Mouse (Mus musculus) embryo, embryonic 9.5 days (tissue): ENCODE data around the gene Lpgat1.

Experiments used
- DNase-seq: peaks from one replicate; pipeline ENCODE4 v3.0.0-alpha.2; 2017; ENCODE audit errors: extremely low spot score

Gene Lpgat1

DNA sequence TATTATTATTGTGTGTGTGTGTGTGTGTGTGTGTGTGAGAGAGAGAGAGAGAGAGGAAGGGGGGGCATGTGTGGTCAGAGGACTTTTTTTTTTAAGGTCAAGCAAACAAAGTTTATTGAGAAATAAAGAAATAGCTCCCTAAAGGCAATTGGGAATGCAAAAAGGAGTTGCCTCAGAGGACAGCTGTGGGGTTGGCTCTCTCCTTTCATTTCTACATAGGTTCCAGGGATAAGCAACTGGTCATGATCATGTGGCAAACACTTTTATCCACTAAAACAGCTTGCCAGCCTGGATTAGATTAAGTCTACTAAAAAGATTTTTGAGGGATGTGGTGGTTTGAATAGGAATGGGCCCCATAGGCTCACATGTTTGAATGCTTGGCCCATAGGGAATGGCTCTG is 18.8 kb downstream of the Lpgat1 start:
- DNase-seq: no peak

DNA sequence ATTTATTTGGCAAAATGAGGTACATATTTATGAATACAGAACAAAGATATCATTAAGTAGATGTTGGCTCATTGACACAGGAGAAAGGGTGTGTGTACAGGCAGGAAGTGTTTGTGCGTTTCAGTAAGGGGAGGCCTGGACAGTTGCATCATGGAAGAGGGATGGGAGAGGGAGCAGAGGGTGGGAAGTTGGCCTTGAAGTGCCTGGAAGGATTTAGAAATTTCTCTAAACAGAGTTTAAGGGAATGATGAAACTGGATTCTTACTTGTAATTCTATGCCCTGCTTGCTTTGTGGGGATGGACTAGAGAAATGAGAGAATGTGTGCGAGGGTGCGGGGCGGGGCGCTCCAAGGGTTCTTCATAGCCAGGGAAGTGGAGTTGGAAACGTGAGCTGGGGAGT is 20.2 kb downstream of the Lpgat1 start:
- no peak for DNase-seq

DNA sequence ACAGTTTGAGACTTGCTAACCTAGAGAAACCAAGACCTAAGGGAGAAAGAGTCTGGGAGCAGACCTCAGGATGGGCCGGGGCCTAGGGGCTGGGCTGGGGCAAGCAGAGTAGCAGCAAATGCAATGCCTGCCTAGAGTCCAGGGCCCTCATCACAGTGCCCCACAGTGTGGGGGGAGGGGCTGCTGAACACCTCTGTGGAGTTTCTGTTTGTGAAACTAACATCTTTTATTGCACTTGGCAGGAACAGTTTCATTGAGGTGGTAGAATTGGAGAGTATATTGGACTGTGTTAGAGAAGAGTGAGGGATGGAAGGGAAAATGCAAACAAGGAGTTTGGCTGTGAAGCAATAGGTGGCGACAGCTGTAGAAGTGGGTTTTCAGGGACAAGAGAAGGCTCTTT is 21.1 kb downstream of the Lpgat1 start:
- no peak for DNase-seq

DNA sequence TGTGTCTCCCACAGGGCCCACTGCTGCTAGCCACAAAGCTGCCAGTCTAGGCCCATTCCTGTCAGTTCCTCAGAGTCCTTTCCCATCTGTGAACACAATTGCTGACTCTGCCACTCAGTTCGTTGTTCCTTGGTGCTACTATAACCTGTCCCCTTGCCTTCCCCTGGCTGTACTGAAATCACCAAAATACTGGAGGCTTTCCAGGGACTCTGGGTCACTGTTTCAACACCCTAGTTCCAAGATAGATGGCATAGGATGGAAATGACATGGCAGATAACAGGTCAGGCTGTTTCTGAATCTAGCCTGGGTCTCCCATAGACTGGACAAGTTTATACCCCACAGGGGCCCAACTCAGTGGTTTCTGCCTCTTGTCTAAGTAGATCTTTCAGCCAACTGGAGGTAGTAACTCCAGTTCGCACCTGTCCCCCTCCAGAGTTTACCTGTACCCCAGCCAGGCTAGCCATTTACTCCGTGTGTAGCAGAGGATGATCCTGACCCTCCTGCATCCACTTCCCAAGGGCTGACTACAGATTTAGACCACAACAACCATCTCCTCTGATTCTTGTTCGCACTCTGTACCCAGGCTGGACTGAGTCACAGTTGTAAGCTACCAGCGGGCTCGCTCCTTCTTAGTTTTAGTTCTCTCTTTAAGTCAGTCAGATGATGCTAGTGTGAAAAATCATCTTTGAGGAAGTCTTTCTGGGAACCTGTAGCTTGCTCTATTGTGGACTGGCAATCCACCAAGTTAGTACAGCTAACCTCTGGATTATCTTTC is 23.1 kb downstream of the Lpgat1 start:
- no peak for DNase-seq

DNA sequence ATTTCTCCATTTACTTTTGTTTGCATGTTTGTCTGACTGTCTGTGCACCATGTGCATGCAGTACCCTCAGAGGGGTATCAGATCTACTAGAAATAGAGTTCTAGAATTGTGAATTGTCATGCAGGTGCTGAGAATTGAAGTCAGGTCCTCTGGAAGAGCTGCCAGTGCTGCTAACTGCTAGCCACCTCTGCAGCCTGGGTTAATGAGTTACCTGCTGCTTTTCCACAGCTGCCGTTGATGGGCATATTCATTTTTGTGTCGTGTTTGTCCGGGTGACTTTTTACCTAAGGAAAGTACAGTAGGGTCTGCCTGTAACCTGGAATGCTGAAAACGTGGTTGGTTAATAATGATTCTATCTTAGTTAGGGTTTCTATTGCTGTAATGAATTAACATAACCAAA is 24.0 kb downstream of the Lpgat1 start:
- DNase-seq: no peak

DNA sequence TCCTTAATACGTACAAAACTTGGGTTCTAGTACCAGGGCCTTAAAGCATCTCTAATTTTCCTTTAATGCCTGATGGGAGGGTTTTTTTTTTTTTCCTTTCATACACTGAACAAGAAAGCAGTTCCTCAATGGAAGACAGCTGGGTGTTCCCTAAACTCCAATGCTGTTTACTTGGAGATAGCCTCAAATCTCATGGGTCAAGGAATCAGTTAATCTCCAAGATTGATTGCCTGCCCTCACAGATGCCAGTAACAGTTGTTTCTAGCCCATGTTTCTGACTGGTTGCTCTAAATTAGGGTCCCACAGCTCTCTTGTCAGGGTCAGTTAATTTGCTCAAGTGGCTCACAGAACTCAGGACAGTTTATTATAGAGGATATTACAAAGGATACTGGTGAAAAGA is 30.8 kb downstream of the Lpgat1 start:
- no peak for DNase-seq

DNA sequence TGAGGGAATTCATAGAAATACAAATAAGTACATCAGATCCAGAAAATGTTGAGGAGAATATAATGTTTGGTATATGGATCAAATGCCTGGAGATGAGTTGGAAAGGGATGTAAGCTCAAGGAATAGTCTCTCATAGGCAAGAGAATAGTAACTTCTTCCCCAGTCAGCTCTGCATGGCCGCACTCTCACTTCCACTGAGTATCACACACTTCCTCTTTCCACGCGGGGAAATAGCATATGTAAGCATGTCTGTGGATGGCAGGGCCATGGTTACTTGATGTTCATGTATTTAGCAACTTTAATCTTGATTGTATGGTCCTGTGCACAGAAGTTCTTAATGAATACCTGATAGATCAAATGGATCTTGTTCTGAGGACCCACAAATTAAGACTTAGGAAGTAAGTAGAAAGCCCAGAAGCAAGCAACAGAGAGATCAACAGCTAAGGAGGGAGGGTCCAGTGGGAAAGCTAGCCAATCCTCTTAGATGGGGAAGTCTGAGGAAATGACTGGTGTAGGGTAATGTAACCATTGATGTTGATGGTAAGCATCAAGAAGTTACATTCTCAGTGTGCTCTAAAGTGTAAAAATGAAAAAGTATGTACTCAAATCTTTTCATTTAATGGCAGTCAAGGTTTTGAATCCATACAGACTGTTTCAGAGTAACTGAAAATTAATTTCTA is 39.0 kb downstream of the Lpgat1 start:
- no peak for DNase-seq

DNA sequence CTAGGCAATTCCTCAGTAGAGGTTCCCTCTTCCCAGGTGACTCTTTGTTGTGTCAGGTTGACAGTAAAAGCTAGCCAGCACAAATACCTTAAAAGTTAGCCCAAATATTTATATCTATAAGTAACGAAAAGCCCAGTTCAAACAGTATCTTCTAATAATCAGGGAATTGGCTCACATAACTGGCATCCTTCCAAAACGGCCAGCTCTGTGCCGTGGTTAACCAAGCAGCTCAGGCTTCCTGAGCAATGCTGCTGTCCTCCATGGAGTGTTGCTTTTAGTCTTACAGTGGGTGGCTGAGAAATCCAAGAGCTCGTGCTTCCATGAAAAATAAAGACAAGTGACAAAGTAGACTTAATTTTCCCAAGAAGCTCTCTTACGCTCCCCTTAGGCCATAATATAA is 56.5 kb downstream of the Lpgat1 start:
- DNase-seq: no peak

DNA sequence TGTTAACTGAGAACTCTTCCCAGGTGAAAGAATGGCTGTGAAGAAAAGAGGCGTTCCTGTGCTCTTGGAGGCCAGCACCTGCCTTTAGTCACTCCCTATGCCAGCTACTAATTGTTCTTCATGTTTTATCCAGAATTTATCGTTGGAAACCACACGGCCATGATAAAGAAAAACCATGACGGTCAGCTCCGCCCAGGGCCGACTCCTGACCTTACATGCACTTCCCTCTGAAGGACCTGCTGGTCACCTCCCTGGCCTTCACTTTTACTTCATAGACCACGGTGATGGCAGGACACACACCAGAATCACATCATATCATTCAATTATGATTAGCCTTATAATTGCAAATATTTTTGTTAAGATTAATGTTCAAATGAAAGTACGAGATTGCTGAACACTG is 57.5 kb downstream of the Lpgat1 start:
- DNase-seq: no peak

DNA sequence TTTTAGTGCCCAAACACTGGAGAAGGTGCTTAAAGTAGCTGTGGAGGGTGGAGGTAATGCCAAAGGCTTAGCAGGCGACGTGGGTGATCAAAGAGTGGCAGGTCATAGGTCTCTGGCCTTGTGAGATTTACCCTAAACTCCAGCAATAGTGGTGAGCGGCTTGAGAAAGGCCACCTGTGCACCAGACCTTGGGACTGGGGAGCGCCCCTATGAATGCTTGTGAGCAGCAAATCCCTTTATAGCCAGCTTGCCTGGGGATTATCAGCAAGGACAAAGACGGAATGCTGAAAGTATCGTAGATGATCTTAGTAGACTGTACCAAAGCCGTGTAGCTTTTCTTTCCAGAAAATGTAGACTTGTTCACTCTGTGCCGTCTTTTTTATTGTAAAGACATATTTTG is 59.9 kb downstream of the Lpgat1 start:
- DNase-seq: no peak

DNA sequence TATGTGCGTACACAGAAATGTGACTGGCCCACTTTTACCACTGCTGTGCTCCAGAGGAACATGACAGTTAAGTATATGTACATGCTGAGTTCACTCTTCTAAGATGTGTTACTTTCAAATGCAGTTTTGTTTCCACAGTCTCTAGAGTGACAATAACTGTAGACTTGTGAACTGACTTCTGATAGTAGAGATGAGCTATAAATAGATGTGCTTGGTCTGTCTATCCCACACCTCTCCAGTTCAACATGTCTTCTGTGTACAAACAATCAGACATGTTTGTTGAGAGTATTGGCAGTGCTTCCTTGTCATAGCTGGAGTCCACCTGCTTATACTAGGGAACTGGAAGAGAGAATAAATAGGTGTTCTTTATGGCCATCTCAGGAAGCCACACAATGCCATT is 62.8 kb downstream of the Lpgat1 start:
- no peak for DNase-seq

DNA sequence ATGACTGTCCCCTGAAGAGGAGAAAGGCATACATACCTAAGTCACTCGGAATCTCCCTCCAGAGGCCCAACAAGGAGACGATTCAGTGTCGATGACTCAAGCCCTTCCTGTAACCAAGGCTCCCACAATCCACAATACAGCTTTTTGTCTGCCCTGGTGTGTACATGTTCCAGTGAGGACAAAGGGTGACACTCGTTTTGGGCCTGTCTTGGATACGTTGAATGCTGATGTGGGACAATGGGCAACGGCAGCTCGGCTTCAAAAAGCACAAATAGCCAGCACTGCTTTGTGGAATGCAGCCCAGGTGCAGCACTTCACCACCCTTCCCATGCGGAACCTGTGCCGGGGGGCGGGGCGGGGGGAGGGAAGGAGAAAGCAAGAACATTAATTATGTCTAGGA is 67.5 kb downstream of the Lpgat1 start:
- no peak for DNase-seq

DNA sequence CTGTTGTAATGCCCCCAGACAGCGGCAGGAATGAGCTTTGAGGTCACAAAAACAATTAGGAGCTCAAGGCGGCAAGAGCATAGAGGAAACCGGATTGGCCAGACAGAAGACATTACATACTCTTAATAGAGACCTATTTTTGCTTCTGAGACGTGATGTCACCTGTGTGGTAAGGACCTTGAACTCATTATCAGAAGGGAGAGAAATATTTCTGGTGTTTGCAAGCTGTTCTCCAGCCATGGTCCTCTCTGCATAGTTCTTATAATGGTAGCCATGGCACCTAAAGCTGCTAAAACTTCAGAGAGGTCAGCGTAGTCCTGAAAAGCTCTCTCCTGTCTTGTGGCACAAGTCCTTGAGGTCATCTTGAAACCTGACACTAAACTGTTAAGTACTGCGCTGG is 68.6 kb downstream of the Lpgat1 start:
- DNase-seq: no peak

DNA sequence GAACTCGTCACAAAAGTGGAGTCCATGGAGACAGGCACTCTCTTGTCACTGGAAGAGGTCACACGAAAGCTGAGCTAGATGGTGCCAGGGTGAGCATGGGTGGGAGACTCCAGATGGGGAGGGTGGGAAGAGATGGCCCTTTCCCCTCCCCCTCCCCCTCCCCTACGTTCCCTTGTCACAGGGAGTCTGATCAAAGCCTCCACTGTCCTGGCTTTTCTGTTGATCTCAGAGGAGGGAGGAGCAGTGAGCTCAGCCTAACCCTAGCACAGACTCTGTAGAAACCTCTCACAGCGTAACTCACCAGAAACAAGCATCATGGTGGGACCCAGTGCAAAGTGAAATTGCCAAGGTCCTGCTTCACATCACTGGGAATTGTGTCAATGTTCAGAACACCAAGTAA is 69.7 kb downstream of the Lpgat1 start:
- DNase-seq: no peak

DNA sequence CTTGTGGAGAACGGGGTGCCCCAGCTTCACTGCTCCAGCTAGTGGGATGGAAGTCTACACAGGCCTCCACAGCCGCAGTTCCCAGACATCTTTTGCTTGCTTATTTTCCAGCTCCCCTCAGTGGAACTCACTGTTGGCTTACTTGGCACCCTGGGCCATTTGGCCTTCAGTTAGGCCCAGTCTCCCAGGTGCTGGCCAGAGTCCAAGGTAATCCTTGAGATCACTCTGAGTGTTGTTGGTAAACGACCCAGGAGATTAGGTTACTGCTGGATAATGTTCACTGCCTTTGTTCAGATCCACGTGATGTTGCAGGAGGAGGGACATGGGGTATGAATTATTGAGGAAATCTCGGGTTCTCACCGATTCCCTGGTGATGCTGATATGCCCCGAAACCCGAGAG is 75.4 kb downstream of the Lpgat1 start:
- DNase-seq: no peak

DNA sequence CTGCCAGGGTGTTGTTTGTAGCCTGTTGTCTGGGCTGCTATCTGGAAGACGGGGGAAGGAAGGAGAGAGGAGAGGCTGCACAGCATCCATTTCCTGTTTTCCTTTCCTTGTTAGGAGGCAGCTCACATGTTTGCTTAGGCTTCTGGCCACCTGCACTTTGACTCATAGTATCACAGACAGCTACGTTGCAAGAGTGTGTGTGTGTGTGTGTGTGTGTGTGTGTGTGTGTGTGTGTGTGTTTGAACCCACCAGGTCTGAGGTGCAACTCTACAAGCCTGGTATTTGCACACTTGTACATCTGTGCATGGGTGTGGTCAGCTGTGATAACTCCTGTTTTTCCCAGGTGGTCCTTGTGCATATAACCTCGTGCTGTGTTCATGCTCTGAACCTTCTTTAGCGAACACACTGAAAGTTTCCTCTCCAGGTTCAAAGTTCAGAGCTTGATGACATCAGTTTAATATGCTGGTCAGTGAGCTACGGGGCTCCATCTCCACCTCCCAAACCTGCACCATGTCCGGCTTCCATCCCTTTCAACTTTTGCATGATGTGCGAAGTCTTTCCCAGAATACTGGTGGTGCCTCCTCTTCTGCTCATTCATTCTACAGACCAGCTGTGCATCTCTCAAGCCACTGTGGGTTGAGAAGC is 76.4 kb downstream of the Lpgat1 start:
- DNase-seq: no peak

DNA sequence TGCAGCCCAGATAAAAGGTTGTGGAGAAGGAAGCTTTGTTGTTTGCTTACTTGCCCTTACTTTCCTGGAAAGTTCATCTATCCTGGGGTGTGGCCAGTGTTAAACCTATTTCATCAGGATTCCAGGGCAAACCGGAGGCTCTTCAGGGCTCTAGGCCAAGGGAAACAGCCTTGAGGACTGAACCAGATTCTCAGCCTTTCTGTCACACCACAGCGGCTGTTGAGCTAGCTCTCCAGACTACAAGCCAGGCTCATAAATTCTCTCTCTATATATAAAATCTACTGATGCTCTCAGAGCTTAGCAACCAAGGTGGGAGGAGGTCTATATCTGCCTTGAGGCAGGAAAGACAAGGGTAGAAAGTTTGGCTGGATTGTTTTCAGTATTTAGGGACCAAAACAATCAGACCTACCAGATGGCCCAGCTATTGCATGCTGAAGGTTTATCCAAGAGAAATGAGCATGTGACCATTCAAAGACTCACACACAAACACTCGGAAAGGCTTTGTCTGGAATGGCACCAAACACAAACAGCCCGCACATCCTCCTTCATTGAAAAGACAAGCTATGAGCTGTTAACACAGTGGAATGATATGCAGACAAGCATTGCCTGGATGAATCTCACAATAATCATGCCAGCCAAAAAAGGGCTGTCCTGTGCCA is 78.7 kb downstream of the Lpgat1 start:
- no peak for DNase-seq

DNA sequence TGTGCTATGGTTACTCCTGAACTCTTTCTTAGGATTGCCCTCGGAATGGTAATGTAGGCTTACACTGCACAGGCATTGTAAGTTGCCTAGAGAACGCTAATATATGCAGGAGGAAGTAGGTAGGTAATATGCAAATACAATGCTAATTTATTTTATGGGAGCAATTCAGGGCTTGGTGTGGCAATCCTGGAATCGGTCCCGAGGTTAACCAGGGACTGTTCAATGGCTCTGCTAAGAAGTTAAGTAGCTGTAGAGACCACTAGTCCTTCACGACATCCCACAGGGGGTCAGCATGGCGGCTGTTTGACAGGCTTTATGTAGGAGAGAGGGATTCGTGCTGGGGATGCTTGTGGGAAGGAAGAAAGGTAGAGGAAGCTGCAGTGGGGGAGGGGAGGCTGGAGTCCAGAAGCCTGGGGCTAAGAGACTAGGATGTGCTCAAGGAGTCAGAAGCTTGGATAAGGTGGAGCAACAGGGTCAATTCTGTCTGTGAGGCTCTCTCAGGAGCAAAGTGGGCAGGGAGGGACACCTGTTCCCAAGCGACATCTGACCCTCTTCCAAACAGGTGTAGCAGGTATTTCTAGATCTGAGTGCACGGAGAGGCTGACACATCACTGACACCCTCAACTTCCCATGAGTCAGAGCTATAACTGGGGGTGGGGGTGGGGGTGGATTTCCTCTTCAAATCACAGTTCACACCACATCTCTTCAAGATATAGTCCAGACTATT is 84.6 kb downstream of the Lpgat1 start:
- DNase-seq: no peak

DNA sequence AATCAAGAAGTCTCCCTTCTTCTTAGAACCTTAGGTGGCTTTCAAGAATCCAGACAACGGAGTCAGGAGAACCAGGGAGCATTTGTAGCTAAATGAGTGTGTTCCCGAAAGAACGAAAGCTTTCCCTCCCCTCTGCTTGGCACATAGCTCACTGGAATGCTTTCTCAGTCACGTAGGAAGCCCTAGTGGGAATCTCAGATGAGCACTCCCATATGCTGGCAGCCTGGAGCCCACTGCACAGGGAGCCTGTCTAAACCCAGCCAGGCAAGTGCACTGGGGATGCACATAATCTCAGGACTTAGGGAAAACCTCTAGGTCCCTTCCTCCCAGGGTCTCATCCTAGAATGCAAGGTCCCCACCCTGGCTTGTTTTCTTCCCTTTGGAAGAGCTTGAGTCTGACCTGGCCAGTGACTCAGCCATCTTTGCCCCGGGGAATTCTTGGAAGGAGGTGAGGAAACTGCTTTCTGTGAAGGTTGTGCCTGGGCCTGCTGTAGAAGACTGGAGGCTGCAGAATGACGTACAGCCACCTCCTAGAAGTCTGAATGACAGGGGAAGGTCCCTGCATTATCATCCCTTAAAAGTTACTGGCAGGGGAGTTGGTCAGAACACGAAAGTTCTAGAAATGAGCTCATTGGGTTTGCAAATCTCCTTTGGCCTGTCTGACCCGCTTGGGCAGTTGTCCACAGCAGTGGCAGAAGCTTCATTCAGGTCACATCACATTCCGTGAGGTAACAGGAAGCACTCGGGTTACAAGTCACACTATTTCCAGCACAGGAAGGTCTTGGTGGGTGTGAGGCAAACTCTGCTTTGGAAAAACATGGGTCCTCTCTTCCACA is 85.4 kb downstream of the Lpgat1 start:
- no peak for DNase-seq

DNA sequence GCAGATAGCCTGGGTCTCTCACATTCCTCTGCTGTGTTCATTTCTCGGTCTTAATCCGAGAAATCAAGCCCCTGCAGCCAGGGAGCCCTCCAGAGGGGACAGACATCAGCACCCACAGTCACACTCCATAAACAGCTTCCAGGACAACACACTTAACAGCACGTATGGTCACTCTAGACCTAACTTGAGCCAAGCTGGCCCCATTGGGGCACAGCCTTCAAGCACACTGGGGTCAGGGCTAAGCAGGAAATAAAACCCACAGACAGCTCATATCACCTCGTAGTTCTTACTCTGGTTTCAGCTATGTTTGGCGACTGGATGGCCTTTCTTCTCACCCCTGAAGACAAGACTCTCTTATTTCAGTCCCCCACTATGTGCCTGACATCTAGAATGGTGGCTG is 87.1 kb downstream of the Lpgat1 start:
- DNase-seq: no peak

DNA sequence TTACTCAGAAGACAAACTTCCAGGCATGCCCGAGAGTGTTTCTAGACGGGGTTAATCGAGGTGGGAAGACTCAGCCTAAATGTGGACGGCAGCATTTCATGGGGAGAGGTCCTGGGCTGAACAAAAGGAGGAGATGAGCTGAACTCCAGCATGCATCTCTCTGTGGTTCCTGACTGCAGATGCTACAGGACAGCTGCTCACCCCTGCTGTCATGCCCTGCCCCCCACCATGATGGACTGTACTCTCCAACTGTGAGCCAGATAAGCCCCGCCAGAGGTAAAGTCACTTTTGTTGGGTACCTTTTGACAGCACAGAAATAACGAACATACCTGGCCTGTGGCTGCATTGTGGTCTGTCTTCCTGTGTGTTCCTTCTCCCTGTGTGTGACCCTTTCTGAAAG is 88.2 kb downstream of the Lpgat1 start:
- no peak for DNase-seq
